Mouse (Mus musculus) limb, embryonic 15.5 days (tissue): ENCODE data around the gene Nmb. TPM values are rescaled to one million over a fixed set of nuclear protein-coding genes. Genes with fewer than 3 reads are reported as not detected.

ENCODE experiments used
- polyA plus RNA-seq: library from polyadenylated mRNA; unstranded; fragments of >200 nt; fragmentation: Nextera tagmentation; extraction: Ambion mirVana; gene quantifications from 2 replicates; pipeline ENCODE4 v1.2.1, GENCODE M21; 2015

Gene Nmb
- polyA plus RNA-seq, 1 experiment from 2014 or later, result 6.6 TPM

Other genes starting within 250 kb of the Nmb start
- 25.9 and 26.5 TPM in 2 replicates for gene Crtc3, start 216.2 kb downstream of the Nmb start, polyA plus RNA-seq
- gene Iqgap1, start 79.1 kb downstream of the Nmb start, polyA plus RNA-seq, result 98.9 and 103 TPM in 2 replicates
- 2.3 and 2.6 TPM in 2 replicates for gene Zscan2, start 44.2 kb downstream of the Nmb start, polyA plus RNA-seq
- gene Wdr73, start 3.8 kb downstream of the Nmb start, polyA plus RNA-seq, result 26.3 and 27.4 TPM in 2 replicates
- gene Sec11a, start 42.7 kb upstream of the Nmb start, polyA plus RNA-seq, result 219 and 230 TPM in 2 replicates
- 11.8 and 15.6 TPM in 2 replicates for gene Zfp592, start 88.6 kb upstream of the Nmb start, polyA plus RNA-seq
- 2.2 and 5.9 TPM in 2 replicates for gene Alpk3, start 152.5 kb upstream of the Nmb start, polyA plus RNA-seq
- gene Slc28a1, start 209.7 kb upstream of the Nmb start, polyA plus RNA-seq, result 0.06 and 0.15 TPM in 2 replicates